Mouse (Mus musculus) liver, embryonic 14.5 days (tissue): ENCODE data around the gene Sox9. TPM values are rescaled to one million over a fixed set of nuclear protein-coding genes. Genes with fewer than 3 reads are reported as not detected.

ENCODE experiments used
- ATAC-seq: fragments of 200-750 bp; cut with Nextera tagmentation; 2 replicates; pipeline ENCODE4 v1.8.0; 2017; ENCODE audit warnings: moderate number of reproducible peaks, mild to moderate bottlenecking, moderate library complexity; ENCODE audit not compliant: insufficient read depth
- DNase-seq, 3 experiments: peaks; one replicate each; pipeline ENCODE4 v3.0.0-alpha.2; 2012 to 2013; ENCODE audit warnings: low read depth in 3 of 3, low spot score in 3 of 3
- H3K27ac ChIP-seq: fragments of 300-500 bp; sonication (generic); 2 replicates; pipeline ENCODE4 v1.5.1; 2014; ENCODE audit warnings: moderate library complexity, mild to moderate bottlenecking, control low read depth, inconsistent platforms
- H3K27me3 ChIP-seq: fragments of 300-500 bp; sonication (generic); 2 replicates; pipeline ENCODE4 v1.6.1; 2014; ENCODE audit warnings: mild to moderate bottlenecking, low read length, moderate library complexity; ENCODE audit not compliant: control insufficient read depth, insufficient read depth
- H3K36me3 ChIP-seq: fragments of 300-500 bp; sonication (generic); replicated peaks from 2 replicates; pipeline ENCODE4 v1.6.1; 2014; ENCODE audit warnings: low read depth; ENCODE audit not compliant: control insufficient read depth, insufficient read depth
- H3K4me1 ChIP-seq, 2 experiments: fragments of 200-500 bp in 1 of 2; fragments of 300-500 bp in 1 of 2; sonication (generic) in 1 of 2; replicated peaks; 2 replicates each; pipeline ENCODE4 v1.6.1; 2012 to 2014; ENCODE audit warnings: antibody characterized with exemption in 1 of 2, inconsistent platforms in 1 of 2, low read length in 1 of 2; ENCODE audit not compliant: control insufficient read depth in 2 of 2, insufficient read depth in 2 of 2
- H3K4me2 ChIP-seq: fragments of 300-500 bp; sonication (generic); 2 replicates; pipeline ENCODE4 v1.6.1; 2014; ENCODE audit warnings: low read depth, mild to moderate bottlenecking, control low read depth, moderate library complexity
- H3K4me3 ChIP-seq, 2 experiments: fragments of 200-500 bp in 1 of 2; fragments of 300-500 bp in 1 of 2; sonication (generic) in 1 of 2; 2 replicates each; pipeline ENCODE4 v1.5.1; 2012 to 2014; ENCODE audit warnings: low read depth in 2 of 2, low read length in 2 of 2, mild to moderate bottlenecking in 2 of 2, control low read depth in 1 of 2, inconsistent platforms in 1 of 2, moderate library complexity in 1 of 2; ENCODE audit not compliant: insufficient read depth in 1 of 2
- H3K9ac ChIP-seq: fragments of 300-500 bp; sonication (generic); replicated peaks from 2 replicates; pipeline ENCODE4 v1.6.1; 2014; ENCODE audit warnings: mild to moderate bottlenecking, control low read depth, moderate library complexity
- H3K9me3 ChIP-seq: fragments of 300-500 bp; sonication (generic); 2 replicates; pipeline ENCODE4 v1.6.1; 2016; ENCODE audit warnings: low read length, mixed read lengths; ENCODE audit not compliant: control insufficient read depth
- CTCF ChIP-seq: IDR thresholded peaks from 2 replicates; pipeline ENCODE4 v1.5.1; 2016; ENCODE audit warnings: antibody characterized with exemption, low read depth, control low read depth
- EP300 ChIP-seq: IDR thresholded peaks from 2 replicates; pipeline ENCODE4 v1.6.1; 2016; ENCODE audit warnings: antibody characterized with exemption, low read depth
- WGBS: fragments of 180-500 bp; shearing (Covaris S2); extraction: QIAGEN DNeasy Blood & Tissue Kit; methylation state at CpG from one replicate; pipeline ENCODE4 v1.1.7; 2014; ENCODE audit not compliant: insufficient replicate concordance; 5-methylcytosine and 5-hydroxymethylcytosine counted together
- polyA plus RNA-seq, 2 experiments: library from polyadenylated mRNA; depleted of rRNA in 1 of 2; stranded (reverse) in 1 of 2; unstranded in 1 of 2; fragments of >200 nt; fragmentation: Nextera tagmentation in 1 of 2; extraction: Ambion mirVana in 1 of 2; gene quantifications; 2 replicates each; pipeline versions ENCODE4 v1.2.1 to v1.2.3; 2012 to 2014

Gene Sox9
- polyA plus RNA-seq, 2 experiments: 0.30 to 0.60 TPM

DNA sequence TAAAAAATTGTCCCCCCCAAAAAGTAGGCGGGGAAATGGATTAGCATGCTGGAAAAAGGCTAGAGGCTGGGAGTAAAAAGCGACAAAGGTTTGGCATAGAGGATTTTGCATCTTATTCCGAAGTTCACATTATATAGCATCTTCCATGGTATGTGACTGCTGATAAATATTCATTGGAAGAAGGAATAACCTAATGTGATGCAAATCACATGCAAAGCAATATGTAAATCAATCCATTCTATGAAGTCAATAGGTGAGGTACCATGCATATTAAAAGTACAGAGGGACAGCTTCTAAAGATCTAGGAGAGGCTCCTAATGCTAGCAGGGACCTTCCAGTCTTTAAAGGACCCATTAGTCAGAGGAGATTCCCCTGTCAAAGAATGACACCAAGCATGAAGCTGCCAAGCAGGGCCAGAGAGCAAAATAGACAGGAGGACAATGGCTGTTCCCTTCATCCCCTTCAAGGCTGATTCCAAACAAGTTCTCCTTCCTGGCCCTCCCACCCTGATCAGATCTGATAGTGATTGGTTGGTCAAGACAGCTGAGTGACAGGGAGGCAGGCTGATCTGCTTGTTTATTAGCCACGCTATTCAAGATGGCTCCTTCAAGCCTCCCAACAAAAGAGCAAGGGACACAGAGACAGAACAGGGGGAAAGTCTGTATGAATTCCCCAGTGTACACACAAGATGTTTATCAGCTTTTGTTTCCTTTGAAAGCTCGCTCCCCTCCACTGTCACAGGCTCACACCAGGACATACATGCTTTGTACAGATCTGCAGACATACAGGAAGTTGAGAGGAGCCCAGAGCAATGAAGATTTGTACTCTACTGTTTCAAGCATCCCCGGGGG is 44.4 kb downstream of the Sox9 start:
- Histone ChIP-seq H3K9ac (no peak overlapping the region), H3K27ac (no peak overlapping the region), H3K27me3 (no peaks in the 10 kb centered on the region), H3K9me3 (no peaks in the 10 kb centered on the region), H3K4me3 (no peak overlapping the region), H3K36me3 (no peaks in the 10 kb centered on the region), H3K4me2 (no peak overlapping the region), H3K4me1 (no peaks in the 10 kb centered on the region)
- 53% methylated on average over 6 of the region's 6 CpGs for WGBS
- no peak for TF ChIP-seq CTCF
- TF ChIP-seq EP300: no peak
- DNase-seq (no peak), ATAC-seq (no peak)

DNA sequence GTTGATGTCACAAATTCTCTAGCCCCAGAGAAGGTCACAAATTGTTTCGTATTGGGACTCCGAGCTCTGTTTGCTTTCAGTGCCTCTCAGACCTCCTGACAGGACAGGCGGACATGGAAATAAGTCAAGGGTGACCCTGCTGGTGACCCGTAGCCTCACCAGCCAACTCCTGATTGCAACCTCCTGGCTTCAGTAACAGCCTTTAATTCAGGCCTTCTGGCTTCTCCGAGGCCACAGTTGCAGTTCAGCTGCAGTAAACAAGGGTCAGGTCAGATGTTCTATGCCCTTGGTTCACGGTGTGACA is 45.0 kb downstream of the Sox9 start:
- Histone ChIP-seq H3K4me1 (no peaks in the 10 kb centered on the region), H3K36me3 (no peaks in the 10 kb centered on the region), H3K4me2 (no peak overlapping the region), H3K4me3 (no peak overlapping the region), H3K9me3 (no peaks in the 10 kb centered on the region), H3K27ac (no peak overlapping the region), H3K27me3 (no peaks in the 10 kb centered on the region), H3K9ac (no peak overlapping the region)
- ATAC-seq (no peak), DNase-seq (no peak)
- TF ChIP-seq EP300: no peak
- no peak for TF ChIP-seq CTCF
- 35% methylated on average over 6 of the region's 6 CpGs for WGBS

DNA sequence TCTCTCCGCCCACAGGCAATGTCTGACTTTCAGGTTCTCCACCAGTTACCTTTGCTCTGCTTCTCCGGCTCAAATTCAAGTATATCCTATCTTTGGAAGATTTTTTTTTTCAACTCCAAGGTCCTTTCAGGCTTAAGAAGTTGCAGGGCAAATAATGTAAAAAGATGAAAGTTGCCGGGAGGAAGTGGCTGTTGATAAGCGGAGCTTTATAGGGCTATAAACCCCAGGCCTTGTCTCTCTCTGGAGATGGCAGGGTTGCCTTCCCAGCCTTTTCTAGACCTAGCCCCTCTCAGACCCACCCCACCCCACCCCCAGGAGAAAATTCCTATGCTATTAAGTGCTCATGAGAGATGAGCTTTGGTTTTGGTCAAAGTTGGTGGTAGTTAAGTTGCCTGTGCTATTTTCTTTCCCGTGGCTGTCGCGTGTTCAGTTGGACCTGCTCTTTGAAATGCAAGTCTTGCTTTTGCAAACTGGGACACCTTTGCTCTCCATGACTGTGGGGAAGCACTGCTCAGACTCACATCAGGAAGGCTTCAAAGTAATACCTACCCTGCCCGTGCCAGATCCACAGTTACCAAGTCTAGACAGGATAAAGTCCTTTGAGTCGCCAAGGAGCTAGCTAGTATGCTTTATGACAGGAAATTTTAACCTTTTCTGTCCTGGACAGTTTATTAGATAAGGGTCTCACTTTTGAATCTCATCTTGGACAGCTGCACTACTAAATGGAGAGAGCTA is 46.7 kb downstream of the Sox9 start:
- no peak overlapping the region for H3K4me2 ChIP-seq
- H3K9me3 ChIP-seq: no peaks in the 10 kb centered on the region
- WGBS: 56% methylated on average over 9 of the region's 9 CpGs
- no peak for TF ChIP-seq EP300
- no peak for TF ChIP-seq CTCF
- ATAC-seq (no peak), DNase-seq (no peak)
- H3K4me3 ChIP-seq: no peak overlapping the region
- no peaks in the 10 kb centered on the region for H3K4me1 ChIP-seq
- no peaks in the 10 kb centered on the region for H3K36me3 ChIP-seq
- no peak overlapping the region for H3K9ac ChIP-seq
- H3K27me3 ChIP-seq: no peaks in the 10 kb centered on the region
- no peak overlapping the region for H3K27ac ChIP-seq

DNA sequence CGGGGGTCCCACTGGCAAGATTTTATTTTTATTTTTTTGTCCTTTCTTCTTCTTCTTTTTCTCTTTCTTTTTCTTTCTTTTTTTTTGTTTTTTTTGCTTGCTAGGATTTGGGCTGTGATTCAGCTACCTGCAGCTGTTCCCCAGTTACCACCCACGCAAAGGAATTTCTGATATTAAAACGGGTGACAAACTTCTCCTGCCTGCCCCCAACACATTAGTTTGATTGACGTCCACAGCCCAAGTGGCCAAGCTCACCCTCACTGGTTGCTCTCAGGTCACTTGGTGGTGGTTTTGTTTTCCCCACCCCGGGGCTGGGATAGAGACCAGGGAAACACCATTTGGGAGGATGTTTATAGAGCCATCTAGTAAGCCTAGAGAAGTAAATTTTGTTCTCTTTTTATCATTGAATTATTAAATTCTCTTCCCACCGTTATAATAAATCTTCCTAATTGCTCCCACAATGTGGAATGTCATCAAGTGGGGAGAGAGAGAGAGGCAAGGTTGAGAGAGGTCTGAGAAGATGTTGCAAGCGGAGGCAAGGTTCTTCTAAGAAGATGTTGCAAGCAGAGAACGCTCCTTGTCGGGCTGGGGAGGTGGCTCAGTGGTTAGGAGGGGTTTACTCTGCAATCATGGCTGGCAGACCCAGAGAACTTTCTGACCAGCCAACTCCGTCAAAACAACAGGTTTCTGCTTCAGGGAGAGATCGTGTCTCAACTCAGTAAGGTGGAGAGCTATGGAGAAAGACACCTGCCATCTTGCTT is 52.4 kb downstream of the Sox9 start:
- Histone ChIP-seq H3K27me3 (no peaks in the 10 kb centered on the region), H3K36me3 (no peaks in the 10 kb centered on the region), H3K4me1 (no peaks in the 10 kb centered on the region), H3K9me3 (no peaks in the 10 kb centered on the region), H3K9ac (no peak overlapping the region), H3K27ac (no peak overlapping the region), H3K4me2 (no peak overlapping the region), H3K4me3 (no peak overlapping the region)
- DNase-seq (no peak), ATAC-seq (no peak)
- WGBS: 54% methylated on average over 11 of the region's 11 CpGs
- TF ChIP-seq CTCF (no peak), EP300 (no peak)
